Mouse (Mus musculus) midbrain, postnatal 0 days (tissue): ENCODE results near the gene Ran. TPM values are rescaled to one million over a fixed set of nuclear protein-coding genes. Genes with fewer than 3 reads are reported as not detected.

Experiments used
- ATAC-seq: fragments of 200-750 bp; cut with Nextera tagmentation; 2 replicates; pipeline ENCODE4 v1.8.0; 2017; ENCODE audit warnings: moderate number of reproducible peaks, mild to moderate bottlenecking, moderate TSS enrichment, moderate library complexity; ENCODE audit not compliant: low FRiP score
- DNase-seq: peaks from one replicate; pipeline ENCODE4 v3.0.0-alpha.2; 2015; ENCODE audit warnings: low spot score
- H3K27ac ChIP-seq: fragments of 300-500 bp; sonication (generic); 2 replicates; pipeline ENCODE4 v1.5.1; 2014; ENCODE audit warnings: low read depth, mild to moderate bottlenecking, low read length, mixed read lengths
- H3K27me3 ChIP-seq: fragments of 300-500 bp; sonication (generic); 2 replicates; pipeline ENCODE4 v1.6.1; 2014; ENCODE audit warnings: low read length, control low read depth, mixed read lengths; ENCODE audit not compliant: insufficient read depth
- H3K36me3 ChIP-seq: fragments of 300-500 bp; sonication (generic); 2 replicates; pipeline ENCODE4 v1.6.1; 2014; ENCODE audit warnings: low read length, control low read depth, mixed read lengths; ENCODE audit not compliant: insufficient read depth
- H3K4me1 ChIP-seq: fragments of 300-500 bp; sonication (generic); 2 replicates; pipeline ENCODE4 v1.6.1; 2014; ENCODE audit warnings: mild to moderate bottlenecking, control low read depth, antibody characterized with exemption, low read length, mixed read lengths; ENCODE audit not compliant: insufficient read depth
- H3K4me2 ChIP-seq: fragments of 300-500 bp; sonication (generic); 2 replicates; pipeline ENCODE4 v1.6.1; 2014; ENCODE audit warnings: low read depth, mild to moderate bottlenecking, low read length, mixed read lengths; ENCODE audit not compliant: poor library complexity, severe bottlenecking
- H3K4me3 ChIP-seq: fragments of 300-500 bp; sonication (generic); 2 replicates; pipeline ENCODE4 v1.5.1; 2014; ENCODE audit warnings: low read depth, mild to moderate bottlenecking, low read length, moderate library complexity
- H3K9ac ChIP-seq: fragments of 300-500 bp; sonication (generic); replicated peaks from 2 replicates; pipeline ENCODE4 v1.6.1; 2014; ENCODE audit warnings: mild to moderate bottlenecking, low read length, moderate library complexity, mixed read lengths; ENCODE audit not compliant: poor library complexity, severe bottlenecking
- H3K9me3 ChIP-seq: fragments of 300-500 bp; sonication (generic); 2 replicates; pipeline ENCODE4 v1.6.1; 2016; ENCODE audit warnings: low read length, control low read depth
- CTCF ChIP-seq: IDR thresholded peaks from 2 replicates; pipeline ENCODE4 v1.5.1; 2016; ENCODE audit warnings: antibody characterized with exemption, mild to moderate bottlenecking
- WGBS: fragments of 180-500 bp; shearing (Covaris S2); extraction: QIAGEN DNeasy Blood & Tissue Kit; methylation state at CpG from one replicate; pipeline ENCODE4 v1.1.7; 2014; 5-methylcytosine and 5-hydroxymethylcytosine counted together
- polyA plus RNA-seq: library from polyadenylated mRNA; unstranded; fragments of >200 nt; fragmentation: Nextera tagmentation; extraction: Ambion mirVana; gene quantifications from 2 replicates; pipeline ENCODE4 v1.2.1, GENCODE M21; 2015
- total RNA-seq: library from RNA; depleted of rRNA; stranded (reverse); fragments of >200 nt; gene quantifications from 2 replicates; pipeline ENCODE4 v1.2.3, GENCODE M21; 2014

The Ran gene
- total and polyA plus RNA-seq, 2 experiments from 2014 or later: 183 to 295 TPM

DNA sequence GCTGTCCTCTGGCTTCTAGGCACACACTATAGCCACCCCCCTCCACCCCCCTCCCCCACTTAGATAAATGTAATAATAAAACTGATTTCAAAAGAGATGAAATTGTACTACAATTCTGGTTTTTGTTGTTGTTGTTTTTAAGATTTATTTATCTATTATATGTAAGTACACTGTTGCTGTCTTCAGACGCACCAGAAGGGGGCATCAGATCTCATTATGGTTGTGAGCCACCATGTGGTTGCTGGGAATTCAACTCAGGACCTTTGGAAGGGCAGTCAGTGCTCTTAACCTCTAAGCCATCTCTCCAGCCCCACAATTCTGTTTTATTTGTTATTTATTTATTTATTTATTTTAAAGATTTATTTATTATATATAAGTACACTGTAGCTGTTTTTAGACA lies 6.8 kb downstream of the Ran start:
- Histone ChIP-seq H3K4me1 (peaks cover 2% of the 10 kb centered on the region; the same call in 1 of the 2 replicates), H3K27me3 (no peaks in the 10 kb centered on the region), H3K27ac (no peak overlapping the region), H3K9ac (no peak overlapping the region), H3K36me3 (peaks cover 16% of the 10 kb centered on the region), H3K4me2 (no peak overlapping the region), H3K4me3 (no peak overlapping the region), H3K9me3 (no peaks in the 10 kb centered on the region)
- ATAC-seq (no peak), DNase-seq (no peak)
- TF ChIP-seq CTCF: peak; percentile 28; the same call in 1 of the 2 replicates
- WGBS: 76% methylated on average over 1 of the region's 1 CpGs

- ATAC-seq: no peak
- Histone ChIP-seq H3K4me2 (no peak overlapping the region), H3K36me3 (peaks cover 16% of the 10 kb centered on the region), H3K27me3 (no peaks in the 10 kb centered on the region), H3K9ac (no peak overlapping the region), H3K27ac (no peak overlapping the region), H3K9me3 (no peaks in the 10 kb centered on the region), H3K4me3 (no peak overlapping the region), H3K4me1 (no peaks in the 10 kb centered on the region)
- no peak for DNase-seq
- TF ChIP-seq CTCF: no peak
- WGBS: 77% methylated on average over 5 of the region's 5 CpGs
Measured at GRCm38 (mm10) chr5:129029131-129029723, 9.4 kb downstream of the Ran start.

- no peaks in the 10 kb centered on the region for H3K36me3 ChIP-seq
- no peaks in the 10 kb centered on the region for H3K27me3 ChIP-seq
- no peak overlapping the region for H3K4me3 ChIP-seq
- DNase-seq (no peak), ATAC-seq (no peak)
- no peak overlapping the region for H3K27ac ChIP-seq
- H3K9ac ChIP-seq: no peak overlapping the region
- 93% methylated on average over 5 of the region's 5 CpGs for WGBS
- no peaks in the 10 kb centered on the region for H3K9me3 ChIP-seq
- no peak for TF ChIP-seq CTCF
- no peaks in the 10 kb centered on the region for H3K4me1 ChIP-seq
- no peak overlapping the region for H3K4me2 ChIP-seq
Measured at GRCm38 (mm10) chr5:129036678-129037077, 16.8 kb downstream of the Ran start.

DNA sequence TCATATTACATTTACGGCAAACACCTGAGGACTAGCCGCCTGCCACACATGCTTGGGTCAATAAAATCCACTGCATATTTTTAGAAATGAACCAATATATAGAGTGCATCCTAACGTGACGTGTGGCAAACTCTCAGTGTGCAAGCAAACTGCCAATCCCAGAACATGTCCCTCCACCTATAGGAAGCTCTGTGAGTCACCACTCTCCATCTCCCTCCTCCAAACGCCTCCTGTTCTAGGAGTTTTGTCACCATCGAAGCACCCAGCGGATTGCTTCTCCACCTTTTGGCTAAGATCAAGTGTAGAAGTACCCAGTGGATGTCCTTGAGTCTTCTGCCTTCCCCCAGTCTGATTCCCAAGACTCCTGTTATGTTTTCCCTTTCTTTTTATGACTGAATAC lies 17.9 kb downstream of the Ran start:
- H3K4me2 ChIP-seq: no peak overlapping the region
- no peak for TF ChIP-seq CTCF
- WGBS: 84% methylated on average over 7 of the region's 7 CpGs
- ATAC-seq (no peak), DNase-seq (no peak)
- H3K36me3 ChIP-seq: no peaks in the 10 kb centered on the region
- H3K9ac ChIP-seq: no peak overlapping the region
- no peaks in the 10 kb centered on the region for H3K4me1 ChIP-seq
- H3K4me3 ChIP-seq: no peak overlapping the region
- H3K27ac ChIP-seq: no peak overlapping the region
- H3K9me3 ChIP-seq: no peaks in the 10 kb centered on the region
- H3K27me3 ChIP-seq: no peaks in the 10 kb centered on the region

- no peak overlapping the region for H3K9ac ChIP-seq
- H3K36me3 ChIP-seq: no peaks in the 10 kb centered on the region
- WGBS: 13% methylated on average over 26 of the region's 26 CpGs
- ATAC-seq: no peak
- TF ChIP-seq CTCF: no peak
- H3K27me3 ChIP-seq: no peaks in the 10 kb centered on the region
- H3K27ac ChIP-seq: peak overlapping the region; percentile 39
- peak; percentile 63 for DNase-seq
- no peak overlapping the region for H3K4me3 ChIP-seq
- H3K9me3 ChIP-seq: no peaks in the 10 kb centered on the region
- 0 out of 2 replicates have a peak overlapping the region, but pooled peaks have one; percentile 15 for H3K4me2 ChIP-seq
- no peaks in the 10 kb centered on the region for H3K4me1 ChIP-seq
Measured at GRCm38 (mm10) chr5:129045641-129046580, 26.0 kb downstream of the Ran start.

- WGBS: 47% methylated on average over 9 of the region's 9 CpGs
- no peak for ATAC-seq
Measured at GRCm38 (mm10) chr5:129049372-129049771, 29.5 kb downstream of the Ran start.

More at GRCm38 (mm10) chr5:129049372-129049771, 29.5 kb downstream of the Ran start:
- Histone ChIP-seq H3K4me2 (no peak overlapping the region), H3K27me3 (no peaks in the 10 kb centered on the region), H3K4me3 (no peak overlapping the region), H3K9me3 (no peaks in the 10 kb centered on the region), H3K27ac (no peak overlapping the region), H3K9ac (no peak overlapping the region), H3K4me1 (0 out of 2 replicates have a peak, but pooled peaks cover 3% of the 10 kb centered on the region), H3K36me3 (no peaks in the 10 kb centered on the region)
- DNase-seq: peak; percentile 69
- no peak for TF ChIP-seq CTCF
